Mouse (Mus musculus) MEL (cell line): ENCODE results near the gene Cbx8. TPM values are rescaled to one million over a fixed set of nuclear protein-coding genes. Genes with fewer than 3 reads are reported as not detected.
A peak's percentile ranks its signal among the peaks of the same experiment; 100 is the strongest.

Experiments
- DNase-seq: peaks from one replicate; pipeline ENCODE4 v3.0.0; 2011; ENCODE audit warnings: low read depth, low spot score
- H3K27ac ChIP-seq: 2 replicates; pipeline ENCODE4 v1.5.1; 2012; ENCODE audit warnings: low read depth, mild to moderate bottlenecking, control low read depth, low read length, moderate library complexity; ENCODE audit not compliant: control insufficient read depth
- H3K27me3 ChIP-seq, 2 experiments: fragments of 150-350 bp in 1 of 2; sonication (generic) in 1 of 2; 2 replicates each; pipeline ENCODE4 v1.6.1; 2012; ENCODE audit warnings: low read length in 2 of 2, mild to moderate bottlenecking in 2 of 2, improper control_type of control experiment in 1 of 2, moderate library complexity in 1 of 2; ENCODE audit not compliant: insufficient read depth in 2 of 2, control insufficient read depth in 1 of 2
- H3K36me3 ChIP-seq, 2 experiments: 2 replicates each; pipeline ENCODE4 v1.6.1; 2012 to 2014; ENCODE audit warnings: low read length in 2 of 2, improper control_type of control experiment in 1 of 2, inconsistent platforms in 1 of 2, mild to moderate bottlenecking in 1 of 2; ENCODE audit not compliant: insufficient read depth in 2 of 2, control insufficient read depth in 1 of 2
- H3K4me1 ChIP-seq, 2 experiments: fragments of 150-350 bp in 1 of 2; sonication (generic) in 1 of 2; 2 replicates each; pipeline ENCODE4 v1.6.1; 2012; ENCODE audit warnings: low read length in 2 of 2, improper control_type of control experiment in 1 of 2, mild to moderate bottlenecking in 1 of 2; ENCODE audit not compliant: insufficient read depth in 2 of 2, control insufficient read depth in 1 of 2
- H3K4me3 ChIP-seq, 2 experiments: fragments of 150-350 bp in 1 of 2; sonication (generic) in 1 of 2; 2 replicates each; pipeline ENCODE4 v1.5.1; 2012; ENCODE audit warnings: low read depth in 2 of 2, low read length in 2 of 2, mild to moderate bottlenecking in 2 of 2, moderate library complexity in 2 of 2, control low read depth in 1 of 2, improper control_type of control experiment in 1 of 2; ENCODE audit not compliant: control insufficient read depth in 1 of 2, insufficient read depth in 1 of 2
- H3K79me2 ChIP-seq: 2 replicates; pipeline ENCODE4 v1.6.1; 2012; ENCODE audit warnings: mild to moderate bottlenecking, low read length, moderate library complexity; ENCODE audit not compliant: control insufficient read depth, poor library complexity, insufficient read depth
- H3K9ac ChIP-seq: 2 replicates; pipeline ENCODE4 v1.6.1; 2012; ENCODE audit warnings: low read depth, mild to moderate bottlenecking, control low read depth, low read length, moderate library complexity; ENCODE audit not compliant: control insufficient read depth, poor library complexity, severe bottlenecking
- H3K9me3 ChIP-seq: fragments of 150-350 bp; sonication (generic); replicated peaks from 2 replicates; pipeline ENCODE4 v1.6.1; 2012; ENCODE audit warnings: mild to moderate bottlenecking, low read length, improper control_type of control experiment, moderate library complexity; ENCODE audit not compliant: insufficient read depth
- CHD1 ChIP-seq: IDR thresholded peaks from 2 replicates; pipeline ENCODE4 v1.6.1; 2012; ENCODE audit warnings: low read depth, mild to moderate bottlenecking, inconsistent platforms, low read length, improper control_type of control experiment
- CHD2 ChIP-seq: IDR thresholded peaks from 2 replicates; pipeline ENCODE4 v1.6.1; 2011; ENCODE audit warnings: low read length, improper control_type of control experiment
- ELF1 ChIP-seq: IDR thresholded peaks from 2 replicates; pipeline ENCODE4 v1.6.1; 2014; ENCODE audit warnings: low read depth, mild to moderate bottlenecking, inconsistent platforms, low read length, improper control_type of control experiment, moderate library complexity
- EP300 ChIP-seq, 2 experiments: IDR thresholded peaks; 2 replicates each; pipeline ENCODE4 v1.6.1; 2011; ENCODE audit warnings: improper control_type of control experiment in 2 of 2, low read length in 2 of 2, low read depth in 1 of 2, mild to moderate bottlenecking in 1 of 2
- ETS1 ChIP-seq: IDR thresholded peaks from 2 replicates; pipeline ENCODE4 v1.6.1; 2012; ENCODE audit warnings: low read depth, mild to moderate bottlenecking, inconsistent platforms, low read length, improper control_type of control experiment, moderate library complexity
- GABPA ChIP-seq: IDR thresholded peaks from 2 replicates; pipeline ENCODE4 v1.6.1; 2012; ENCODE audit warnings: low read depth, mild to moderate bottlenecking, inconsistent platforms, low read length, improper control_type of control experiment, moderate library complexity
- GATA1 ChIP-seq: IDR thresholded peaks from 2 replicates; pipeline ENCODE4 v1.6.1; 2011; ENCODE audit warnings: low read depth, low read length, improper control_type of control experiment
- HCFC1 ChIP-seq: IDR thresholded peaks from 2 replicates; pipeline ENCODE4 v1.6.1; 2012; ENCODE audit warnings: low read depth, mild to moderate bottlenecking, inconsistent platforms, low read length, improper control_type of control experiment, moderate library complexity
- KAT2A ChIP-seq: conservative IDR thresholded peaks from 2 replicates; pipeline ENCODE4 v1.6.1; 2012; ENCODE audit warnings: low read depth, low read length, improper control_type of control experiment, inconsistent platforms
- MAFK ChIP-seq: IDR thresholded peaks from 2 replicates; pipeline ENCODE4 v1.6.1; 2011; ENCODE audit warnings: low read depth, mild to moderate bottlenecking, low read length, improper control_type of control experiment, borderline replicate concordance
- MAZ ChIP-seq: IDR thresholded peaks from 2 replicates; pipeline ENCODE4 v1.6.1; 2012; ENCODE audit warnings: low read depth, mild to moderate bottlenecking, inconsistent platforms, low read length, improper control_type of control experiment
- MXI1 ChIP-seq: IDR thresholded peaks from 2 replicates; pipeline ENCODE4 v1.6.1; 2011; ENCODE audit warnings: mild to moderate bottlenecking, low read depth, low read length, improper control_type of control experiment
- MYC ChIP-seq: IDR thresholded peaks from 2 replicates; pipeline ENCODE4 v1.6.1; 2011; ENCODE audit warnings: low read depth, mild to moderate bottlenecking, low read length, improper control_type of control experiment, moderate library complexity
- NRF1 ChIP-seq: IDR thresholded peaks from 2 replicates; pipeline ENCODE4 v1.6.1; 2014; ENCODE audit warnings: low read depth, mild to moderate bottlenecking, inconsistent platforms, low read length, improper control_type of control experiment, moderate library complexity; ENCODE audit not compliant: poor library complexity, insufficient read depth, severe bottlenecking
- POLR2AphosphoS2 ChIP-seq: IDR thresholded peaks from 2 replicates; pipeline ENCODE4 v1.6.1; 2011; ENCODE audit warnings: low read length, improper control_type of control experiment
- POLR2AphosphoS5 ChIP-seq: IDR thresholded peaks from 2 replicates; pipeline ENCODE4 v1.6.1; 2012; ENCODE audit warnings: low read depth, borderline replicate concordance, mild to moderate bottlenecking, inconsistent platforms, low read length, moderate library complexity, mixed read lengths
- SIN3A ChIP-seq: IDR thresholded peaks from 2 replicates; pipeline ENCODE4 v1.6.1; 2012; ENCODE audit warnings: low read length, improper control_type of control experiment, inconsistent platforms
- TAL1 ChIP-seq: IDR thresholded peaks from 2 replicates; pipeline ENCODE4 v1.6.1; 2012; ENCODE audit warnings: mild to moderate bottlenecking, inconsistent platforms, low read length, moderate library complexity, mixed read lengths
- TBP ChIP-seq: IDR thresholded peaks from 2 replicates; pipeline ENCODE4 v1.8.0; 2011; ENCODE audit warnings: low read depth, low read length, improper control_type of control experiment
- ZC3H11A ChIP-seq: IDR thresholded peaks from 2 replicates; pipeline ENCODE4 v1.6.1; 2012; ENCODE audit warnings: low read depth, mild to moderate bottlenecking, inconsistent platforms, low read length, improper control_type of control experiment
- ZNF384 ChIP-seq: IDR thresholded peaks from 2 replicates; pipeline ENCODE4 v1.6.1; 2012; ENCODE audit warnings: low read depth, mild to moderate bottlenecking, inconsistent platforms, low read length, improper control_type of control experiment
- polyA plus RNA-seq, 2 experiments: library from polyadenylated mRNA; stranded (reverse) in 1 of 2; unstranded in 1 of 2; fragments of >175 nt in 1 of 2; fragments of >200 nt in 1 of 2; gene quantifications; 2 replicates each; pipeline versions ENCODE4 v1.2.1 to v1.2.4; 2012; ENCODE audit warnings: low replicate concordance in 2 of 2, low read depth in 1 of 2; ENCODE audit not compliant: insufficient read length in 2 of 2, insufficient read depth in 1 of 2, missing spikeins in 1 of 2
- total RNA-seq: library from RNA; depleted of rRNA; stranded (reverse); fragments of 300-350 nt; gene quantifications from 2 replicates; pipeline ENCODE4 v1.2.3, GENCODE M21; 2012

Gene Cbx8
- total and polyA plus RNA-seq, 3 experiments: 5.7 to 11.3 TPM; not detected in 1

DNA sequence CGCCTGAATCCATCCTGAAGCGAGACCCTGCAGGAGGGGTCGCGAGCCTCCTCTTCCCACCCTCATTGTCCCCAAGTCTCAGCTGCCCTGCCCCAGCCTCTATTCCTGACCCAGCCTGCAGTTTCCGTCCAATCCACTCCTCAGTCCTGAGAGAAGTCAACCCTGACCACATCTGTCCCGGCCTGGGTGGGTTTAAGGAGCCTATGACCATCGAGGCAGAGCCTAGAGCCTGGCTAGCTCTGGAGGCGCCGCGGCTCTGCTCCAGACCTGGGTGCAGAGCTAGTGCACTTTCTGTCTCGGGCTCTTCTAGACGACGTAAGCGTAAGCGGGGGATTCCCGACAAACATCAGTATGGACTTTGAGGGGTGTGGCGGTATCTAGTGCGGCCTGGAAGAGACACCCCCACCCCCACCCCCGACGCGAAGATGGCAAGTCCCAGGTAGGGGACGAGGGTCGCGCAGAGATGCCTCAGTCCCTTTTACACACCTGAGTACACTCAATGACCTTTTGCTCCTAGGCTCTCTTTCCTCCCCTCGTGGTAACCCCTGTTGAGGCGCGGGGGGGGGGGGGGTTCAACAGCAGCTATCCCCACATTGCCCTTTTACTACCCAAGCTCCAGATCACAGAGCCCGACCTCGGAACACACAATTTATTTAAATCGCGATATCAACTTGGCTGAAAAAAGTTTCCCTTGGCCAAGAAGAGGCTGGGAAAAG lies 1.1 kb upstream of the Cbx8 start:
- peak overlapping the region; percentile 85 for H3K9ac ChIP-seq
- TF ChIP-seq TBP (no peak), ELF1 (no peak)
- H3K36me3 ChIP-seq: peaks cover 0 to 9% of the 10 kb centered on the region in 2 experiments; a peak in 2 of 4 replicates
- H3K27me3 ChIP-seq: no peaks in the 10 kb centered on the region
- peak overlapping the region; percentile 84 to 90 for H3K4me3 ChIP-seq
- H3K27ac ChIP-seq: no peak overlapping the region
- DNase-seq: no peak
- H3K79me2 ChIP-seq: peaks cover 4% of the 10 kb centered on the region
- peaks cover 0 to 10% of the 10 kb centered on the region in 2 experiments; a peak in 3 of 4 replicates for H3K4me1 ChIP-seq
- no peaks in the 10 kb centered on the region for H3K9me3 ChIP-seq

DNA sequence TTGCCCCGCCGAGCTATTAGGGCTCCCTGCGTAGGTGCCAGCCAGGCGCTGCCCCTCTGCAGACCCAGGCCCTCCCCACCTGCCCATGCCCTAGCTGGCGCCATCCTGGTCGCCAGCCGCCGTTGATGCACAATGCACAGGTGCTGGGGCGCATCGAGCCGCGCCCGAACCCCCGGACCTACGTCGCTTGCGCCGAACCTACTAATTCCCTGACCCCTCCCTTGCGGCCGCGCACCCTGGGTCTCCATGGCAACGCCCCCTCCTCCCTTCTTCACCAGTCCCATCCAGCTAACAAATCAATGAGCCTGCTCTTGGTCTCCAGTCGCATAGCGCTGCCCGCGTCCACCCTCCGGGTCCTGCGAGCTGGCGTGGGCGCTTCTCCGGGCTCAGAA lies 552 bp upstream of the Cbx8 start:
- Histone ChIP-seq H3K4me3 (peak overlapping the region; percentile 84 to 90), H3K36me3 (peaks cover 0 to 9% of the 10 kb centered on the region in 2 experiments; a peak in 2 of 4 replicates), H3K4me1 (peaks cover 0 to 10% of the 10 kb centered on the region in 2 experiments; a peak in 3 of 4 replicates), H3K9me3 (no peaks in the 10 kb centered on the region), H3K79me2 (peaks cover 4% of the 10 kb centered on the region), H3K27ac (no peak overlapping the region), H3K9ac (peak overlapping the region; percentile 85), H3K27me3 (no peaks in the 10 kb centered on the region)
- no peak for DNase-seq
- 0 out of 2 replicates have a peak, but pooled peaks have one; percentile 8 for TF ChIP-seq TBP
- TF ChIP-seq NRF1: no peak

DNA sequence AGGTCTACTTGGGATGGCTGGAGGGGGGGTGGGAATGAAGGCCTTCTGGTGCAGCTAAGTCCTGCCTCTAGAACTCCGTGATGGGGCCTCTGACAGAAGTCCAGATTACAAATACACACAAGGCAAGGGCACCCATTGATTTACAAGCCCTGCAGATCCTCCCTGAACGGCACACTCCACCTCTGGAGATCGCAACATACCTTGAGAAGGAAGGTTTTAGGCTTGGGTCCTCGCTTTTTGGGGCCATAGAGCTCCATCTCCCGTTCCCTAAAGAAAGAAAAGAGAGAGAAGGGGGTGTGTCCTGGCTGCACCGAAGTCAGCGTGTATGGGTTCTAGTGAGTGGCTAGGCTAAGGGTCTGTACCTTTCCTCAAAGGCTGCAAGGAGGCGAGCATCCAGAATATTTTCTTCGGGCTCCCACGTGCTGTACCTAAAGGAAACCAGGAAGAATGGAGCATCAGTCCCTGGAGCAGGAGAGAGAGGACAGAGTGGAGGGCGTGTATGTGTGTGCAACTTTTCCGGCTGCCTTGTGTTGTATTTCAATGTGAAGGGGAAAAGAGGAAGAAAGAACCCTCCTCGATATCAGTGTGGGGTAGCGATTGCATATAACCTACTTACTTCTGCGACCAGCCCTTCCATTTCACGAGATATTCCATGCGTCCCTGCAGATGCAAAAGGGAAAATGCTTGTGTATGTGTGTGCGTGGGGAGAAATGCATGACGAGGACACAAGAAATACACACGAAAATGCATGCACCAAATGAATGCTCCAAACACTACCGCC lies 847 bp downstream of the Cbx8 start:
- peak overlapping the region; percentile 93 for H3K9ac ChIP-seq
- peak; percentile 40; the same call in 1 of the 2 replicates for TF ChIP-seq ETS1
- TF ChIP-seq CHD2: no peak
- peak; percentile 33; the same call in 1 of the 2 replicates for TF ChIP-seq GATA1
- TF ChIP-seq EP300 (IDR thresholded peaks at IDR 0.05; ENCODE audit: low read depth in 1 of 2, low read length in 2 of 2): peak; percentile 16 to 48; a peak in 2 of 4 replicates
- TF ChIP-seq POLR2AphosphoS2: no peak
- TF ChIP-seq ZC3H11A: no peak
- TF ChIP-seq TAL1: no peak
- no peak for TF ChIP-seq ZNF384
- no peak for TF ChIP-seq KAT2A
- TF ChIP-seq SIN3A: peak; percentile 80
- no peak for TF ChIP-seq MAZ
- no peak for TF ChIP-seq NRF1
- no peak for TF ChIP-seq GABPA
- TF ChIP-seq MAFK: no peak
- TF ChIP-seq MYC: no peak; the same call in 1 of the 2 replicates
- no peak for TF ChIP-seq TBP
- TF ChIP-seq MXI1: peak; percentile 77
- TF ChIP-seq CHD1: no peak
- no peak for TF ChIP-seq POLR2AphosphoS5
- TF ChIP-seq HCFC1: 0 out of 2 replicates have a peak, but pooled peaks have one; percentile 36

More for the DNA sequence above, 847 bp downstream of the Cbx8 start:
- Histone ChIP-seq H3K36me3 (peaks cover 0 to 9% of the 10 kb centered on the region in 2 experiments; a peak in 2 of 4 replicates), H3K27ac (peak overlapping the region; percentile 62), H3K4me3 (peak overlapping the region; percentile 74 to 80), H3K79me2 (peaks cover 4% of the 10 kb centered on the region), H3K27me3 (no peaks in the 10 kb centered on the region), H3K4me1 (peaks cover 0 to 10% of the 10 kb centered on the region in 2 experiments; a peak in 3 of 4 replicates), H3K9me3 (no peaks in the 10 kb centered on the region)
- DNase-seq: peak; percentile 86
